Mouse (Mus musculus): ENCODE results near the gene Mgat3. TPM values are rescaled to one million over a fixed set of nuclear protein-coding genes. Genes with fewer than 3 reads are reported as not detected.

The Mgat3 gene
- polyA plus RNA-seq, 1 experiment from 2014 or later, result 2.7 TPM

DNA sequence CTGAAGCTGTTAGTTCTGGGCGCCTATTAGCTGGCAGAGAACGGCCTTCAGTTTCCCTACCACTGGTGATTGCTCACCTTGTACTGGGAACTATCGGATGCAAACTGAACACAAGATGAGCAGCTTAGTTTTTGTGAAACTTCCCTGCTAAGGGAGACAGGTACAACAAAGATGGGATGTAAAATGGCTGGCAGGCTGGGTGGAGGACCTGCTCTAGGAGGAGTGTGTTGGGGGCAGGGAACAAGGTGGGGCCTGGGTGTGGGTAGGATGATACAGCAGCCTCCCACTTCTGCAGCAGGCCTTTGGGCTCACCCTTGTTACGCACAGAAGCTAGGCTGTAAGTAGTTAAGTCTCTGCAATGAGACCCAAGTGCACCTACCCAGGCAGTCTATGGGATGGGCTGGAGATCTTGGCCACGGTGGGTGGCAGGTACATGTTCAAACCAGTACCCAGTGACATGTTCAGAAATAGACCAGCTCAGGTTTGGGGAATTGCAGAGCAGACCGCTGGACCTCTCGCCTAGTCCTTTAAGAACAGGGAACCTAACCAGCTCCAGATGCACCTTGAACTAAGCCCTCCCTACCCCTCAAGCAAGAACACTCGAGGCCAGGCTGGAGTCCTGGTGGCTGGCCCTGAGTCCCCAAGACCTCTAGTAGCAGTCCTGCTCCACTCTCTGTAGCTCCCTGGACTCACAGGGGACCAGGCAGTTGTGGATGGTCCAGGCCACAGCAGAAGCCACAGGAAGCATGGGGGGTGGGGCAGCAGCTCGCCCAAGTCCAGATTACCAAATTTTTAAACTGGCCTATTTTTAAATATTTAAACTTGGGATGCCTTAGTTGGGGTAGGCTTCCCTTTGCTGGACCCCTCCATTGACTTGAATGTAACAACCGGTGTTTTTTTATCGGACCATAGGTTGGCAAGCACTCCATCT lies 85.0 kb downstream of the Mgat3 start:
- WGBS, result 47% methylated on average over 11 of the region's 11 CpGs
- H3K27ac ChIP-seq (ENCODE audit: low read depth, low read length), result peak overlapping the region; percentile 99
- DNase-seq (ENCODE audit: low spot score) (peak; percentile 71), ATAC-seq (replicated peaks; ENCODE audit: low FRiP score) (peak; percentile 73)
- peaks cover 28% of the 10 kb centered on the region for H3K36me3 ChIP-seq (ENCODE audit: control insufficient read depth, insufficient read depth, low read length)
- peaks cover 46% of the 10 kb centered on the region for H3K4me1 ChIP-seq (replicated peaks; ENCODE audit: control insufficient read depth, insufficient read depth, low read length)
- H3K27me3 ChIP-seq (replicated peaks; ENCODE audit: control insufficient read depth, insufficient read depth, low read length), result no peaks in the 10 kb centered on the region
- no peaks in the 10 kb centered on the region for H3K9me3 ChIP-seq (ENCODE audit: control insufficient read depth, low read length)
- peak overlapping the region; percentile 100 for H3K9ac ChIP-seq (ENCODE audit: low read depth, low read length)
- peak overlapping the region; percentile 99 for H3K4me2 ChIP-seq
- H3K4me3 ChIP-seq (ENCODE audit: low read depth, low read length), result peak overlapping the region; percentile 99; the same call in 1 of the 2 replicates

DNA sequence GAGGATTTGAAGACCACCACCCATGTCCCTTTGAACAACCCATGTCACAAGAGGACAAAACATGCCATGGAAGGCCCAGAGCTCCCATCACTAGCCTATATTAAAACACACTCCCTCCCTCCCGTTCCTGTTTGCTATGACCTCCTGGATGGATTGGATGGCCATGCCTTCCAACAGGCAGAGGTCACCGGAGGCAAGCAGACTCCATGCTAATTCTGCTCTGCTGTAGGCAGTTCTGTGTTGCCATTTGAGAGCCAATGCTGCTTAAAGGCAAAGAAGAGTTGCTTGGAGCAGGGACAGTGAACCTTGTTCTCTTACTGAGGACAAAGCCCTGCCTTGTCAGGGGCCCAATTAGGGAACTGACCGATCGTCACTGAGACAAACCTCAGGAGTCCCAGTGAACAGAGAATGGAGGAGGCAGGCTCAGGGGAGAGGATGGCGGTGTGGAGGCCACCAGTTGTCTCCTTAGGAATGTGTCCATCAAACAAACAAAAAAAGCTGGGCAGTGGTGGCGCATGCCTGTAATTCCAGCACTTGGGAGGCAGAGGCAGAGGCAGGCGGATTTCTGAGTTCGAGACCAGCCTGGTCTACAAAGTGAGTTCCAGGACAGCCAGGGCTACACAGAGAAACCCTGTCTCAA lies 86.0 kb downstream of the Mgat3 start:
- Histone ChIP-seq H3K9ac (ENCODE audit: low read depth, low read length) (0 out of 2 replicates have a peak overlapping the region, but pooled peaks have one; percentile 46), H3K27me3 (replicated peaks; ENCODE audit: control insufficient read depth, insufficient read depth, low read length) (no peaks in the 10 kb centered on the region), H3K36me3 (ENCODE audit: control insufficient read depth, insufficient read depth, low read length) (peaks cover 28% of the 10 kb centered on the region), H3K4me2 (no peak overlapping the region), H3K27ac (ENCODE audit: low read depth, low read length) (peak overlapping the region; percentile 99), H3K4me1 (replicated peaks; ENCODE audit: control insufficient read depth, insufficient read depth, low read length) (peaks cover 41% of the 10 kb centered on the region), H3K9me3 (ENCODE audit: control insufficient read depth, low read length) (no peaks in the 10 kb centered on the region), H3K4me3 (ENCODE audit: low read depth, low read length) (no peak overlapping the region)
- WGBS, result 80% methylated on average over 8 of the region's 8 CpGs
- DNase-seq (ENCODE audit: low spot score) (no peak), ATAC-seq (replicated peaks; ENCODE audit: low FRiP score) (no peak)

DNA sequence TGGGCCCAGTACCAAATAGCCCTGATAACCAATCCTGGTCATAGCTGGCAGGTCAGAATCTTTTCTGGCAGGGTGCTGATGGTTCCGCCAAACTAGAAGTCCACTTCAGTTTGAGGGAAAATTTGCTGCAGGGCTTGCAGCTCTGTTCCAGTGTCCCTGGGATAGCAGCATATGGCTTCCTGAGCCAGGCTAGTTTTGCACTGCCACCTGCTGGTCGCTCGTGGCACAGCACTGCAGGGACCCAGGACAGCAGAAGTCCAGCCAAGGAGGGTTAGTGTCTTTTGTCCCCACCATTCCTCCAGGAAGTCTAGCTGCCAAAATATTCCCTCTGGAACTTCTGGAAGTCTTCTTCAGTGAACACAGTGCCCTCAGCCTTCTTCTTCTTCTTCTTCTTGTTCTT lies 87.2 kb downstream of the Mgat3 start:
- no peak overlapping the region for H3K9ac ChIP-seq (ENCODE audit: low read depth, low read length)
- no peaks in the 10 kb centered on the region for H3K9me3 ChIP-seq (ENCODE audit: control insufficient read depth, low read length)
- no peak overlapping the region for H3K4me3 ChIP-seq (ENCODE audit: low read depth, low read length)
- no peak overlapping the region for H3K27ac ChIP-seq (ENCODE audit: low read depth, low read length)
- H3K4me1 ChIP-seq (replicated peaks; ENCODE audit: control insufficient read depth, insufficient read depth, low read length), result peaks cover 41% of the 10 kb centered on the region
- ATAC-seq (replicated peaks; ENCODE audit: low FRiP score), result no peak
- 18% methylated on average over 3 of the region's 3 CpGs for WGBS
- DNase-seq (ENCODE audit: low spot score), result peak; percentile 77
- H3K27me3 ChIP-seq (replicated peaks; ENCODE audit: control insufficient read depth, insufficient read depth, low read length), result no peaks in the 10 kb centered on the region
- no peak overlapping the region for H3K4me2 ChIP-seq
- peaks cover 28% of the 10 kb centered on the region for H3K36me3 ChIP-seq (ENCODE audit: control insufficient read depth, insufficient read depth, low read length)

DNA sequence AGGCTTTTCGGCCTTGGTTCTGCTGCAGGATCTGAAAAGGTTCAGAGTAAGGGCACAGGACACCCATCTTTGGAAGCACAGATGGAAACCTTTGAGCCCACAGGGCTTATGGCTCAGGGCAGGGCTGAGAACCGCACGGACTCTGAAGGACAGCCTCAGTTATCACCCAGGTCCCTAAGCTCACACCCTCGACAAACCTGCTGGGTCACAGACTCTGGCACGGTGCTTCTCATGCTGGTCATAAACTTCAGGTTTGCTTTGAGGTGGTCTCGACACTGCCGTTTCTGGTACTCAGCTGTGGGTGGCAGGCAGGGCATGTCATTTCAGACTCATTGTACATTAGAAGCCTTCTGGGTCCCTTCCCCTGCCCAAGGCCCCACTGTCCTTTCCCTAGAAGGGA lies 87.6 kb downstream of the Mgat3 start:
- H3K27me3 ChIP-seq (replicated peaks; ENCODE audit: control insufficient read depth, insufficient read depth, low read length), result no peaks in the 10 kb centered on the region
- ATAC-seq (replicated peaks; ENCODE audit: low FRiP score) (no peak), DNase-seq (ENCODE audit: low spot score) (no peak)
- H3K4me2 ChIP-seq, result no peak overlapping the region
- H3K27ac ChIP-seq (ENCODE audit: low read depth, low read length), result no peak overlapping the region
- H3K36me3 ChIP-seq (ENCODE audit: control insufficient read depth, insufficient read depth, low read length), result peaks cover 27% of the 10 kb centered on the region
- H3K4me1 ChIP-seq (replicated peaks; ENCODE audit: control insufficient read depth, insufficient read depth, low read length), result peaks cover 41% of the 10 kb centered on the region
- no peaks in the 10 kb centered on the region for H3K9me3 ChIP-seq (ENCODE audit: control insufficient read depth, low read length)
- H3K9ac ChIP-seq (ENCODE audit: low read depth, low read length), result no peak overlapping the region
- WGBS, result 76% methylated on average over 7 of the region's 7 CpGs
- H3K4me3 ChIP-seq (ENCODE audit: low read depth, low read length), result no peak overlapping the region

DNA sequence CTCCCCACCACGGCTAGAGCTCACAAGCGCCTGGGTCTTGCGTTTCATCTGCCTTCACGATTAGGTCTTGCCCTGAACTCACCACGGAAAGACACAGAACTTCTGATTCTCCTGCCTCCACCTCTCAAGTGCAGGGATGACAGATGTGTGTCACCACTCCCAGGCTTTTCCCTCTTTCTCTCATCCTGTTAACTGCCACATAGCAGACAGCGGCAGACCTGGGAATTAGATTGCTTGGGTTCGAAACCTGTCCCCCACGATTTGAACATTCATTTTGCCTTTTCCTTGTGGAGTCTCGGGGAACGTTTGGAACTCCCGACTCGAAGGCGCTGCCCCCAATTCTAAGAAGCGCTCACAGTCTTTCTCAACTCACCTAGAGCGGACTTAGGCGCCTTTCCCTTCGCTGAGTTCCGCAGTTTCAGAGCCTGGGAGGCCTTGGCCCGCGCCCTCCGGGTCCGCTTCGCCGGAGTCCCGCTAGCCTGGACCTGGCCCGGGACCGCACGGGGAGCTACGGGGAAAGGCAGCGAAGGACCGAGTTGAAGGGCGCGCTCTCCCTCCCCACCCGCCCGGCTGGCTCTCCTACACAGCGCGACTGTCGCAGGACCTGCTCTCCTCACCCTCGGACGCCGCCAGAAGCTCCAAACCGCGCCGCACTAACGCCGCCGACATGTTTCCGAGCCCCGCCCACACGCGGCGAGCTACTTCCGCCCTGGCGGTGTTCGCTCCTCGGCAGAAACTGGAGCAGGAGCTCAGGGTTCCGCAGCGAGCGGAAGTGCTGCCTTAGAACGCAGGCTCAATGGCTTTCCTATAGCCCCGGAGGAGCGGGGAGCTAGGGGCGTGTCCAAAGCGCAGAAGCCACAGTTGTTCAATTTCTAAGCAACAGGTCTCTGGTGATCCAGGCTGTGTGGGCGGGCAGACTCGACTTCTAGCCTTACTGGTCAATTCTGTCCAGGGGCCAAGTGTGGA lies 90.4 kb downstream of the Mgat3 start, which contains the start of gene Rps19bp1:
Gene Rps19bp1, minus strand, starts transcription at position 706 of the 966 bp plus-strand sequence.
- ATAC-seq (replicated peaks; ENCODE audit: low FRiP score), result peak; percentile 90
- H3K4me1 ChIP-seq (replicated peaks; ENCODE audit: control insufficient read depth, insufficient read depth, low read length), result peaks cover 17% of the 10 kb centered on the region
- no peaks in the 10 kb centered on the region for H3K9me3 ChIP-seq (ENCODE audit: control insufficient read depth, low read length)
- peak within 1 kb of the TSS; percentile 85 for H3K4me3 ChIP-seq (ENCODE audit: low read depth, low read length)
- peak within 1 kb of the TSS; percentile 79 for H3K4me2 ChIP-seq
- H3K27ac ChIP-seq (ENCODE audit: low read depth, low read length), result peak within 1 kb of the TSS; percentile 40; the same call in 1 of the 2 replicates
- peaks cover 9% of the 10 kb centered on the region; the same call in 1 of the 2 replicates for H3K36me3 ChIP-seq (ENCODE audit: control insufficient read depth, insufficient read depth, low read length)
- no peaks in the 10 kb centered on the region for H3K27me3 ChIP-seq (replicated peaks; ENCODE audit: control insufficient read depth, insufficient read depth, low read length)
- 2% methylated on average over 66 of the region's 66 CpGs for WGBS
- DNase-seq (ENCODE audit: low spot score), result peak; percentile 89
- H3K9ac ChIP-seq (ENCODE audit: low read depth, low read length), result peak within 1 kb of the TSS; percentile 75

Other genes starting within 250 kb of the Mgat3 start
- 2.5 TPM in 2 replicates for gene Cbx7, start 202.6 kb upstream of the Mgat3 start, polyA plus RNA-seq (2014; fragmentation: Nextera tagmentation; extraction: Ambion mirVana)
- gene Pdgfb, start 158.7 kb upstream of the Mgat3 start, polyA plus RNA-seq (2014; fragmentation: Nextera tagmentation; extraction: Ambion mirVana), result 2.4 and 2.7 TPM in 2 replicates
- gene Syngr1, start 82.4 kb upstream of the Mgat3 start, polyA plus RNA-seq (2014; fragmentation: Nextera tagmentation; extraction: Ambion mirVana), result 32.2 and 38.6 TPM in 2 replicates
- 1,449 and 1,469 TPM in 2 replicates for gene Rpl3, start 81.9 kb upstream of the Mgat3 start, polyA plus RNA-seq (2014; fragmentation: Nextera tagmentation; extraction: Ambion mirVana)
- gene Tab1, start 40.6 kb upstream of the Mgat3 start, polyA plus RNA-seq (2014; fragmentation: Nextera tagmentation; extraction: Ambion mirVana), result 25.9 and 28.7 TPM in 2 replicates
- gene Mief1, start 60.3 kb downstream of the Mgat3 start, polyA plus RNA-seq (2014; fragmentation: Nextera tagmentation; extraction: Ambion mirVana), result 35.8 and 44.9 TPM in 2 replicates
- not detected in 2 replicates for gene AC140267.1, start 62.1 kb downstream of the Mgat3 start, polyA plus RNA-seq (2014; fragmentation: Nextera tagmentation; extraction: Ambion mirVana)
- 186 and 188 TPM in 2 replicates for gene Atf4, start 81.5 kb downstream of the Mgat3 start, polyA plus RNA-seq (2014; fragmentation: Nextera tagmentation; extraction: Ambion mirVana)
- 75.4 and 80.8 TPM in 2 replicates for gene Rps19bp1, start 90.6 kb downstream of the Mgat3 start, polyA plus RNA-seq (2014; fragmentation: Nextera tagmentation; extraction: Ambion mirVana)
- 0.01 and 0.14 TPM in 2 replicates for gene Cacna1i, start 113.5 kb downstream of the Mgat3 start, polyA plus RNA-seq (2014; fragmentation: Nextera tagmentation; extraction: Ambion mirVana)

Data from liver, embryonic 11.5 days (tissue).